Mouse (Mus musculus): ENCODE results near the gene Mmaa. TPM values are rescaled to one million over a fixed set of nuclear protein-coding genes. Genes with fewer than 3 reads are reported as not detected.

Gene Mmaa
- polyA plus RNA-seq, 1 experiment: 4.1 TPM

DNA sequence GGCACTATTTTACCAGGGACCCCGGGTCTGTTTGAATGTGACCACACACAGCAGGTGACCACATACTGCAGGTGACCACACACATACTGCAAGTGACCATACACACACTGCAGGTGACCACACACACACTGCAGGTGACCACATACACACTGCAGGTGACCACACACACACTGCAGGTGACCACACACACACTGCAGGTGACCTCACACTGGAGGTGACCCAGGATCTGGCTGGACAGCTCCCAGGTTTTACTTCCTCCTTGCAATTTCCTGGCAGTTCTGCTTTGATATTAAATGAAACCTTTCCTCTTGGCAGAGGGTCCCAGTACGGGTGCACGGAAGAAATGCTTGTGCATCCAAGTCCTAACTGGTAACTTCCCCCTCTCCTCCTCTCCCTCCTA, 29.3 kb upstream of the Mmaa start:
- Histone ChIP-seq H3K79me3 (ENCODE audit: low read depth) (no peaks in the 10 kb centered on the region), H3K79me2 (ENCODE audit: control insufficient read depth, insufficient read depth) (no peaks in the 10 kb centered on the region), H3K36me3 (ENCODE audit: control insufficient read depth, insufficient read depth) (no peaks in the 10 kb centered on the region), H3K4me3 (ENCODE audit: insufficient read depth, poor library complexity, severe bottlenecking) (no peak overlapping the region), H3K27me3 (ENCODE audit: control insufficient read depth, insufficient read depth, insufficient read length) (peaks cover 13% of the 10 kb centered on the region), H3ac (ENCODE audit: control insufficient read depth, insufficient read length, low read depth) (no peak overlapping the region)
- TF ChIP-seq CEBPB (IDR thresholded peaks at IDR 0.05; ENCODE audit: low read depth) (no peak), MYOG (IDR thresholded peaks at IDR 0.05; ENCODE audit: control insufficient read depth, extremely low read depth, insufficient read length) (no peak), CTCF (IDR thresholded peaks at IDR 0.05; ENCODE audit: control insufficient read depth, insufficient read depth, insufficient read length) (no peak)

DNA sequence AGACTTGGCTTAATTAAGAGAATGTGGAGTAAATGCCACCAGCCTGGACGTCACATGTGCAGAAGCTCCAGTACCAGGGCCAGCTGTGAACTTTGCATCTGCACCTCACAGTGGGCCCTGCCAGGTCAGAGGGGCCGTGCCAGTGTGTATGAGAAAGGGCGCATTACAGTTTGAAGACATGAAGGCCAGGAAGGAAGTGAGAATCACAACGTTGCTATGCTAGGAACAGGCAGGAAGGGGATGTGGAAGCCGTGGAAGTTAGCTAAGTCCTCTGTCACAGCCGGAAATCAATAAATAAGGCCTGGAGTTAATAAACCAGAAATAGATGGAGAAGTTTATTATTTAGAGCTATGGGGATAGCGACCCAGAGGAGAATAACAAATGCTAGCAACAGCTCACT, 28.4 kb upstream of the Mmaa start:
- no peak for TF ChIP-seq MYOG (IDR thresholded peaks at IDR 0.05; ENCODE audit: control insufficient read depth, extremely low read depth, insufficient read length)
- no peak for TF ChIP-seq MYOD1 (IDR thresholded peaks at IDR 0.05; ENCODE audit: control insufficient read depth, insufficient read length, low read depth)
- no peak for TF ChIP-seq MAX (IDR thresholded peaks at IDR 0.05)
- no peak for TF ChIP-seq FOSL1 (IDR thresholded peaks at IDR 0.05; ENCODE audit: insufficient read depth, low read length, poor library complexity, severe bottlenecking)
- no peak for TF ChIP-seq USF1 (IDR thresholded peaks at IDR 0.05; ENCODE audit: low read depth)
- TF ChIP-seq CTCF (IDR thresholded peaks at IDR 0.05; ENCODE audit: control insufficient read depth, insufficient read depth, insufficient read length): no peak
- no peak for TF ChIP-seq CEBPB (IDR thresholded peaks at IDR 0.05; ENCODE audit: low read depth)
- Histone ChIP-seq H3K79me3 (ENCODE audit: low read depth) (no peaks in the 10 kb centered on the region), H3K4me3 (ENCODE audit: insufficient read depth, poor library complexity, severe bottlenecking) (no peak overlapping the region), H3ac (ENCODE audit: control insufficient read depth, insufficient read length, low read depth) (no peak overlapping the region), H3K27me3 (ENCODE audit: control insufficient read depth, insufficient read depth, insufficient read length) (peaks cover 13% of the 10 kb centered on the region), H3K79me2 (ENCODE audit: control insufficient read depth, insufficient read depth) (no peaks in the 10 kb centered on the region), H3K36me3 (ENCODE audit: control insufficient read depth, insufficient read depth) (no peaks in the 10 kb centered on the region)

DNA sequence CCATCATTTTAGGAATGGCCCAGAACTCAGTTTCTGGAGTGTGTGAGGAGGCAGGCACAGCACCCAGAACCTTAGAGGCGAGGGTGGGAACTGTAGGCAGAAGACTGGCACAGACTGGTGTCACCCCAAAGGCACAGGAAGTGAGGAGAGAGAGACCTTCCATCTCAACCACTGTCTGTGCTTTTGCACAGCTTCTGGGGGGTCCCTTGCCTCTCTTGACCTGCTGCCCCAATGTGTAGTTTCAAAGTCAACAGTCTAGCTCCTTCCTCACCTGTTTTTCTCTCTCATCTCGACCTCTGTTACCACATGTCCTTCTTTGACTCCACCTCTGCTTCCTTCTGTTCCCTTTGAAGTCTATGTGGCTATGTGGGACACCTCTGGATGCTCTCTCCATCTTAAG, 16.1 kb upstream of the Mmaa start:
- Histone ChIP-seq H3K36me3 (ENCODE audit: control insufficient read depth, insufficient read depth) (no peaks in the 10 kb centered on the region), H3K79me3 (ENCODE audit: low read depth) (no peaks in the 10 kb centered on the region), H3ac (ENCODE audit: control insufficient read depth, insufficient read length, low read depth) (no peak overlapping the region), H3K79me2 (ENCODE audit: control insufficient read depth, insufficient read depth) (no peaks in the 10 kb centered on the region), H3K4me3 (ENCODE audit: insufficient read depth, poor library complexity, severe bottlenecking) (no peak overlapping the region), H3K27me3 (ENCODE audit: control insufficient read depth, insufficient read depth, insufficient read length) (no peaks in the 10 kb centered on the region)
- no peak for TF ChIP-seq MYOG (IDR thresholded peaks at IDR 0.05; ENCODE audit: control insufficient read depth, extremely low read depth, insufficient read length)
- no peak for TF ChIP-seq MAX (IDR thresholded peaks at IDR 0.05)
- no peak for TF ChIP-seq CEBPB (IDR thresholded peaks at IDR 0.05; ENCODE audit: low read depth)
- no peak for TF ChIP-seq CTCF (IDR thresholded peaks at IDR 0.05; ENCODE audit: control insufficient read depth, insufficient read depth, insufficient read length)
- TF ChIP-seq MYOD1 (IDR thresholded peaks at IDR 0.05; ENCODE audit: control insufficient read depth, insufficient read length, low read depth): no peak

DNA sequence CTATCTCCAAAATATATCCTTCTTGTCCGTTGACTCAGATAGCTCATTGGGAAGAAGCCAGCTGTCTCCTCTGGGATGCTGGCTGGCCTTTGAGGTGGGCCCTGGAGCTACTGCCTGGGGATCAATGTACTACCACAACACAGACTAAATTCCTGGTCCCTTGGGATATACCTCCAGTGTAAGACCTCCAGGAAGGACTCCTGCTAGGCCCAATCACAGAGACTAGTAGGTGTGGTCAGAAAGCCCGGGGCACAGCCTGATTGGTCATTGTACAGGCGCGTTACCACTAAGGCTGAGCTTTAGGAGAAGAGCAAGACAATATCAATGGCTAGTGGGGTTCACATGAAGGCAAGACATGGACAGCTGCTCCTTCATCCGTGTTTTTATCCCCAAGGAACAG, 11.2 kb upstream of the Mmaa start:
- no peaks in the 10 kb centered on the region for H3K79me2 ChIP-seq (ENCODE audit: control insufficient read depth, insufficient read depth)
- no peak overlapping the region for H3K4me3 ChIP-seq (ENCODE audit: insufficient read depth, poor library complexity, severe bottlenecking)
- H3ac ChIP-seq (ENCODE audit: control insufficient read depth, insufficient read length, low read depth): no peak overlapping the region
- H3K36me3 ChIP-seq (ENCODE audit: control insufficient read depth, insufficient read depth): no peaks in the 10 kb centered on the region
- H3K79me3 ChIP-seq (ENCODE audit: low read depth): no peaks in the 10 kb centered on the region
- no peaks in the 10 kb centered on the region for H3K27me3 ChIP-seq (ENCODE audit: control insufficient read depth, insufficient read depth, insufficient read length)
- TF ChIP-seq CTCF (IDR thresholded peaks at IDR 0.05; ENCODE audit: control insufficient read depth, insufficient read depth, insufficient read length) (no peak), CEBPB (IDR thresholded peaks at IDR 0.05; ENCODE audit: low read depth) (no peak), MAX (IDR thresholded peaks at IDR 0.05) (no peak), FOSL1 (IDR thresholded peaks at IDR 0.05; ENCODE audit: insufficient read depth, low read length, poor library complexity, severe bottlenecking) (no peak), MYOD1 (IDR thresholded peaks at IDR 0.05; ENCODE audit: control insufficient read depth, insufficient read length, low read depth) (no peak), MYOG (IDR thresholded peaks at IDR 0.05; ENCODE audit: control insufficient read depth, extremely low read depth, insufficient read length) (no peak), USF1 (IDR thresholded peaks at IDR 0.05; ENCODE audit: low read depth) (no peak)

DNA sequence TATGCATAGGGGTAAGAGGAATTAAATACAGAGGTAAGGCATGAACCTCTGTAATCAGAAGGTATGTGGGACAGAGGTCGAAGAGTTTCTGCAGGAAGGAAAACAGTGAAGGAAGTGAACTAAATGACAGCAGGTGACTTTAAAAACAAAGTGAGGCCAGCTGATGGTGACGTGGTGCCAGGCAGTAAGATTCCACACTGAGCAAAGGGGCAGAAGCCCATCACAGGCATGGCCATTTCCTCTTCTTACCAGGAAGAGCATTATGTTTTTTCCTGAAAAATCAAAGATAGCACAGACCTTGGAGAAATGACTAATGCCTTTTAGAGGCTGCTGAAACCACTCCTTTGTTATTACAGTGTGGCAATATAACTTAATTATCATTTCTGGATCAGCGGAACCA, 6.8 kb upstream of the Mmaa start:
- Histone ChIP-seq H3K36me3 (ENCODE audit: control insufficient read depth, insufficient read depth) (no peaks in the 10 kb centered on the region), H3K27me3 (ENCODE audit: control insufficient read depth, insufficient read depth, insufficient read length) (no peaks in the 10 kb centered on the region), H3ac (ENCODE audit: control insufficient read depth, insufficient read length, low read depth) (no peak overlapping the region), H3K79me3 (ENCODE audit: low read depth) (no peaks in the 10 kb centered on the region), H3K4me3 (ENCODE audit: insufficient read depth, poor library complexity, severe bottlenecking) (no peak overlapping the region), H3K79me2 (ENCODE audit: control insufficient read depth, insufficient read depth) (no peaks in the 10 kb centered on the region)
- TF ChIP-seq CTCF (IDR thresholded peaks at IDR 0.05; ENCODE audit: control insufficient read depth, insufficient read depth, insufficient read length) (no peak), CEBPB (IDR thresholded peaks at IDR 0.05; ENCODE audit: low read depth) (no peak), USF1 (IDR thresholded peaks at IDR 0.05; ENCODE audit: low read depth) (no peak), MYOG (IDR thresholded peaks at IDR 0.05; ENCODE audit: control insufficient read depth, extremely low read depth, insufficient read length) (no peak), MAX (IDR thresholded peaks at IDR 0.05) (no peak), FOSL1 (IDR thresholded peaks at IDR 0.05; ENCODE audit: insufficient read depth, low read length, poor library complexity, severe bottlenecking) (no peak), MYOD1 (IDR thresholded peaks at IDR 0.05; ENCODE audit: control insufficient read depth, insufficient read length, low read depth) (no peak)

DNA sequence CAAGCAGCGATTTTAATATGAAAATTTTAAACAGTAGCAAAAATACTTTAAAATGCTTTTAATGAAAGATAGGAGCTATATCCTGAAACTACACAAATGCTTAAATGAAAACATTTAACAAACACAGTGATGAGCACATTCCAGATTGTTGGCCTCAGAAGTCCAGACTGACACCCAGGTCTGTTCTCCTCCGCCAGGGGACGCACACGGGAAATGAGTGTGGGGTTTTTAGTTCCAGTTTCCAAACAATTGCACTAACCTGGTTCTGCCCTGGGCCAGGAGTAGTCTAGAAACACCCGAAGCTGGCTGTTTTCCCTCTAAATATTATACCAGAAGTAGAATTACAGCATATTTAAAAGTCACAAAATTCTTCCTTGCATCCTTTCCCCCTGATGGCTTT, 5.0 kb upstream of the Mmaa start:
- no peaks in the 10 kb centered on the region for H3K27me3 ChIP-seq (ENCODE audit: control insufficient read depth, insufficient read depth, insufficient read length)
- no peak overlapping the region for H3K4me3 ChIP-seq (ENCODE audit: insufficient read depth, poor library complexity, severe bottlenecking)
- no peaks in the 10 kb centered on the region for H3K79me3 ChIP-seq (ENCODE audit: low read depth)
- TF ChIP-seq MYOD1 (IDR thresholded peaks at IDR 0.05; ENCODE audit: control insufficient read depth, insufficient read length, low read depth) (no peak), USF1 (IDR thresholded peaks at IDR 0.05; ENCODE audit: low read depth) (no peak), CEBPB (IDR thresholded peaks at IDR 0.05; ENCODE audit: low read depth) (no peak), MYOG (IDR thresholded peaks at IDR 0.05; ENCODE audit: control insufficient read depth, extremely low read depth, insufficient read length) (no peak), CTCF (IDR thresholded peaks at IDR 0.05; ENCODE audit: control insufficient read depth, insufficient read depth, insufficient read length) (no peak), MAX (IDR thresholded peaks at IDR 0.05) (no peak), FOSL1 (IDR thresholded peaks at IDR 0.05; ENCODE audit: insufficient read depth, low read length, poor library complexity, severe bottlenecking) (no peak)
- H3K36me3 ChIP-seq (ENCODE audit: control insufficient read depth, insufficient read depth): no peaks in the 10 kb centered on the region
- no peaks in the 10 kb centered on the region for H3K79me2 ChIP-seq (ENCODE audit: control insufficient read depth, insufficient read depth)
- H3ac ChIP-seq (ENCODE audit: control insufficient read depth, insufficient read length, low read depth): no peak overlapping the region
